Mouse (Mus musculus) thymus, postnatal 36 days (tissue): ENCODE measurements around the gene Rhcg.

ENCODE experiments used
- DNase-seq, 2 experiments: peaks; one replicate each; pipeline ENCODE4 v3.0.0; 2022; ENCODE audit warnings: mixed read lengths in 2 of 2

Gene Rhcg

DNA sequence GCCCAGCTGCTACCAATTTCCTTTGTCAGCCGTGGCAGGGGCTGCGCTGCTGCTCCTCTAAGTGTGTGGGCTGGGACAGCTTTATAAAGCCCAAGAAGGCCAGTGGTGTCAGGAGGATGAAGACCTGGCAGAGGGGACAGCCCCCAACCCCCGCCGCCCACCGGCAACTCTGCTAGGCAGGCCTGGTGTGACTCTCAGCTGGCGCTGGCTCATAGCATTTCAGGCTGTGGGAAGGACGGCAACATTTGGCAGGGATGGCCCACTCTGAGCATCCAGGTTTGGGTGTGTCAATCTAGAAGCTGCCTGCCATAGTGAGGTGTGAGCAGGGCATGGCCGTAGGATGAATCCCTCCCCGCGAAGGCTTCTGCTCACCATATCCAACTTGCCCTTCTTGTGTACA, 17.3 kb downstream of the Rhcg start:
- no peak for DNase-seq

DNA sequence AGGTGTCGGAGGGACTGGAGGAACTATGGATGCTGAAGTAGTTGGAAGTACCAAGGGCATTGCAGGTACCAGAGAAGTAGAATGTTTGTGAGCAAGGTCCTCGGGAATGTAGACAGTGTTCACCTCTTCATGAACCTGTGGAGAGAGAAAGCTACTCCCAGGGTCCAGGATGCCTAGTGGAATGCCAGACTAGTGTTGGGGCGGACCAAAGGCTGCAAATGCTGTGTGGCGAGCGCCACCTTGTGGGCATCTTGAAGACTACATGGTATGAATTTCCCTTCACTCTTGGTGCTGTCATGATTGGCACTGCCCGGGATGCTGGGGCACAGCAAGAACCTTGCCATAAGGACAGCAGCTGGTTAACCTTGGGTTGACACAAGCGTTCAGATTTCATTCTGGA, 22.6 kb downstream of the Rhcg start:
- DNase-seq, result peak; percentile 29 to 32

DNA sequence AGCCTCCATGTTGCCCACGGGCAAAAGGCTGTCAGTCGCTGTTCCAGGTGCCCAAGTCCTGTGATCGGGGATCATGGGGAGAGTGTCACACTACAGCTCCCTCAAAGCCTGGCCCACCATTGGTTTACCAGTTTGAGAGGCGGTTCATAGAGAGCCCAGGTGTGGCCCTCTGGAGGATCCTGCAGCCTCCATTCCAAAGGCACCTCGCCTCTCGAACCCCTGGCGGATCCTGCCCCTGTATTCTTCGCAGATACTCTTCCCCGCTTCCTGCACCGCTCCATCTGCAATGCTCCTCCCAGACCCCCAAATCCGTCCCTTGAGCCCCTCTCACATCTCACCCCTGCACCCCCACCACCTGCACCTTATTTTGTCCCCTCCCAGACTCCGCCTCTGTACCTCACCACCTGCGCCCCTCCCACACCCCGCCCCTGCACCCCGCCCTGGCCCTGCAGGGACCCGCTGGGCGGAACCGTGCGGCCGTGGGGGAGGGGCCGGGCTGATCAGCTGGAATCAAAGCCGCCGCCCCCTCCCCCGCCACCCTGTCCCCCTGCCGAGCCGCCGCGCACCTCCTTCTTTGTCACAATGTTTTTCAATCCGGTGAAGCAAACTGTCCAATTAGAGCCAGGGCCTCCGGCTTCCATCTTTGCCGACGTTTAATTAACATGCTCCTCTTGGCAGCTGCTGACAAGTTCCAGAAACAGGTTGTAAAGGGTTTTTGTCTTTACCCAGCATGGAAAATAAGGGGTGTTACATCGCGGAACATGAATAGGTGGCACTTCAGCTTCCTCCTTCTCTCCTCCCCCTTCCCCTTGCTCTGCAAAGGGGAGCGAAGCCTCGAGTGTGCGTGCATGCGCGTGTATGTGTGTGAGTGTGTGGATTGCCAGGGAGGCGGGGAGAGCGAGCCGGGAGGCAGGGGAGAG, 25.4 kb downstream of the Rhcg start:
- peak in 1 of 2 experiments; percentile 33 for DNase-seq

DNA sequence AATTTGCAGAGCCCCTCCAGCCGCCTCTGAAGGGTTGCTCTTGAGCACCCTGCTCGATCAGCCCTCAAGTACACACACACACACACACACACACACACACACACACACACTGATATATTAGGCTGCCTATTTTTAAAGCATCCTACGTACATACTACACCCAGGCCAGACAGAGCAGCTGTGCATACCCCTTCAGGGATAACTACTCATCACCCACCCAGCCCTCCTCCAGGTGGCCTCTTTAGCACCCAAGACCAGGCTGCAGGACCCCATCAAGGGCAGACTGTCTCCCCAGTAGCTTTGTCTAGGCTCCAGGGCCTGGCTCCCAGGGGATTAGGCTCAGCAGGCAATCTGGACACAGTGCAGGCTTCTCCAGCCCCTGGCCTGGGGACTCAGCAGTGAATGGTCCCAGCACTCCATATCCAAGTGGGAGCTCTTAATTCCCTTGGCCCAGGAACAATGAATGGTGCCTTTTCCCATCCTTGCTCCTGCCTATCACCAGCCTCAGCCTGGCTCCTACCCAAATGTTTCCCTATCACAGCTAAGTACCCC, 26.8 kb downstream of the Rhcg start:
- DNase-seq, result no peak

DNA sequence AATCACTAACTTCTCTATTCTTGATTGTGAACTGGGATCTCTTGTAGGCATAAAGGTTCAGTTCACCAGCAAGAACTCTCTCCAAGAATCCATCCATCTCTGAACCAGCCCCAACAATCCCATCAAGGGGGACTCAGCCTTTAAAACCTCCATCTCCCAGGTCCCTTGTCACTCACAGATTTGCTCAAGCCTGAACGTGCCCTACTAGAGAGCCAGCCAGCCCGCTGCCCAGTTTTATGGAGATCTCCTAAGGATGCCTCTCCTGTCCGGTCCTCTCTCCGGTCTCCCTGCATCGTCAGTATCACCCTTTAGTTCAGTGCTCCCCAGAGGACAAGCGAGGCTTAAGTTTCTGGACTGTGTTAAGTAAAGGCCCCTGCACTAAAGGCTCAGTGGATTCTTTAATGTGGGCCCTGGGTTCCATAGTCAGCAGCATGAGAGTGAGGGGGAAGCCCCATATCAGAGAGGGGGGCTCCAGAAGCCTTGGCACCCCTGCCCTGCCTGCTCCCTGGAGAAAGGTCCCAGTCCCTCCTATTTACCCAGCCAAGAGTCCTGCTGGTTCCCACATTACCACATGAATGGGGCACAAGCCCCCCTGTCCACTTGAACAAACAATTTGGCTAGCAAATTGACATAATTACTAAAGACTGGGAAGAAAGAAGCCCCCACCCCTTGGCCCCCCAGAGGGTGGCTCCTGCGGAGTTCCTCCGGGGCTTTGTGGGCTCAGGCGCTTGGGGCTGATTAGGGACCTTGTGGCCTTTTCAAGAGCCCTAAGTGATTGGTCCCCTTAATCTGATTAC, 27.5 kb downstream of the Rhcg start:
- DNase-seq, result no peak

DNA sequence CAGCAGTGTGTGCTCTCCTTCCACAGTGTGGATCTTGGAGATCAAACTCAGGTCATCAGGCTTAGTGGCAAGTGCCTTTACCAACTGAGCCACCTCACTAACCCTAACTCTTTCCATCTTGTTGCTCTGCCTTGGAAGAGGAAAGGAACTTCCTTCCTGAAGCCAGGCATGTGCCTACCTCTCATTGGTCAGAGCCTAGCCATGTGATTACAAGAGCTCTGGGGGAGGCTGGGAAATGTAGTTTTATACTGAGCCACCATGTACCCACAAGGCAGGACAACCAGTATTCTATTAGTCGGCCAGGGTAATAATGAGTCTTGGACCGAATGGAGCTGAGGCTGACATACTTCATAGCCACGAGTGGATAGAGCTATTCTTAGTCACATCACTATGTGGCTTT, 29.2 kb downstream of the Rhcg start:
- DNase-seq, result no peak

DNA sequence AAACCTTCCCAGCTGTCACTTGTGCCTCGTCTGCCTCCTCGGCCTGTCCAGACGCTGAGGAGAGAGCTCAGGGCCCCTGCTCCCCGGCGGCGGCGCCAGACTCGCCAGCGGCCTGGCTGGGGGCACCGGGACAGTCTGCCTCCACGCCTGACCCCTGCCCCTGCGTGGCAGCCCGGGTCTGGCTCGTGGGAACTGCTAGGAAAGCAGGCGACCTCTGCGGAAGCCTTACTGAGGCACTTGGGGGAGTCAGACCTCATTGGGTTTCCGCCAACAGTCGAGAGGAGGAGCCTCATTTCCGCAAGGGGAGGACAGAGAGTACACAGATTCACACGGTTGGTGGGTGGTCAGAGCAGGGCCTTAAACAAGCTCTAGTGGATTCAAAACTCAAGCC, 38.6 kb downstream of the Rhcg start:
- DNase-seq, result peak; percentile 20 to 25

DNA sequence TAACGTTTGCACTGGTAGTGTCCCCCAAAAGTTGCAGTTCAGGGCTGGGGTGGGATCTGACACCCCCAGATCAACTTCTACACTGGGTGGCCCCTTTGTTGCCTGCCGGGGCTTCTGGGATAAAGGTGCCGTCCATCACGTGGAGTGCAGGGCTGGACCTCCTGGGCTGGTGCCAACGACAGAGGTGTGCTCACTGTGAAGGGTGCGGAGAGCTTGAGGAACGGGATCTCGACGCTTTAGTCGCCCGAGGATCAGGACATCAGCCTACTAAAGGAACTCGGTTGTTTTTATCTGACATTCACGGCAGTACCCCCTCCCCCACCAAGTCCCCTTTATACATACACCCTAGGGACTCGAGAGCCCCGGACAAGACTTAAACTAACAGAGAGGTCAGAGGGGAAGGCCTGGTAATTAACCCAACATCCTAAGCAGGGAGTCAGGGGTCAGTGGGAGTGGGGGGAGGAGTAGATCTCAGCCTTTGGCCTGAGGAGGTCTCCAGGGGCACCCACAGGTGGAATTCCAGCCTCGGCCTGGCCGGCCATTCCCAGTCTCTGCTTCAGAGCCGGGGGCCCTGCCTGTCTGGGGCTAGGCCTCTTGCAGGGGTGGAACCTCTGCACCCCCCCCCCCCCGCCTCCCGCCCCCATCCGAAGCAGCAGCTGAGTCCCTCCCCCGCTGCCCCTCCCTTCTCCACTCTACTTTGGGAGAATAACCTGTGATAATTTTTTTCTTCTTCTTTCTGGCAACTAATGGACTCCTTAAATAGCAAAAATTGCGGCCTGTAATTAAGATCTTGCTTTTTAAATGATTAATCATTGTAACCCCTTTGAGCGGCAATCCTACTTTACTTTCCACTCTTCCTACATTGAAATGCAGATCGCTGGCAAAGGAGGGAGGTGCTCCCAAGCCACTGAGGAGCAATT, 39.3 kb downstream of the Rhcg start:
- no peak for DNase-seq

DNA sequence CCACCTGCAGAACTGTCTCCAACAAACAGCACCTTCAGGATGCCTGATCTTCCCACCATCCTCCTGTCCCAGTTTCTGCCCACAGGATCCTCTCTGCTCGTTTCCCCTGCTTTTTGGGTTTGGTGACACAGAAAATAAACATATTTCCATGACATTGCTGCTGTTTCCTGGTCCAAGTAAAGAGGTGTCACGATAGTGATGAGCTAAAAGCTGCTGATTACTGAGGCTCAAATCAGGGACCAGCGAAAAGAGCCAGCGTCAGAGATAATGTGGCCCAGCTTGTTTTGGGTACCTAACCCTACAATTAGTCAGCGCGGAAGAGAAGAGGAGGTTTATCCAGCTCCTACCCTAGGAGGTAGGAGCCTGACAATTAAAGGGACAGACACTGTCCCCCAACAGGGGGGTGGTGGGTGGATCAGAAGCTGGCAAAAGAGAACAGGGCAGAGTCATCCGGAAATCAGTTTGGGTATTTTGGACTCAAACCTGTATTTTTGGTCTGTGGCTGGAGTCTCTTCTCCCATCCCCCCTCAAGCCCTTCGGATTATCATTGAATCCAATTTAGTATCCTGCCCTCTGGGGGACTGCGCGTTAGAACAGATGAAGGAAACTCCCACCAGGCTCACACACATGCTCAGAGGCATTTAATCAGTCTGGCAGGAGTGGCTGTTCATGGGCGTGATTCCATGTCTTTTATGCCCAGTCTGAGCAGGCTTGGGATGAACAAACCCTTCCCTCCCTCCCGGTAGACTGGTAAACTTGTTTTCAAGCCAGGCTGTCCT, 40.2 kb downstream of the Rhcg start:
- no peak for DNase-seq

DNA sequence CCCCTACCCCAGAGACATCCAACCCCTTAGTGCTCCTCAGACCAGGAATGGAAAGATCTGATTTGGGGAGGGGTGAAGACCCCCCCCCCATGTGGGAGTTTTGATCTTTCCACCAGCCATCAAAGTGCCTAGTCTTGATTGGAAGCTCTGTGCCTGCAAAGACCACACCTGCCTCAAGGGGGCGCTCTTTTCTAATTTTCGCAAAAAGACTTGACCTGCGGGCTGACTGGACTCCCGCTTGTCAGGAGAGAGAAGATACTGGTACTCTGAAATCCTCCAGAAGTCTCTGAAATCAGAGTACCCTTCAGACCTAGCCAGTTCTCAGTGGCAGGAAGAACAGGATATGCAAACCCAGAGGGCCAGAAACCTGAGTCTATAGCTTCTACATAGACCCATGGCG, 40.8 kb downstream of the Rhcg start:
- peak; percentile 22 to 32 for DNase-seq

DNA sequence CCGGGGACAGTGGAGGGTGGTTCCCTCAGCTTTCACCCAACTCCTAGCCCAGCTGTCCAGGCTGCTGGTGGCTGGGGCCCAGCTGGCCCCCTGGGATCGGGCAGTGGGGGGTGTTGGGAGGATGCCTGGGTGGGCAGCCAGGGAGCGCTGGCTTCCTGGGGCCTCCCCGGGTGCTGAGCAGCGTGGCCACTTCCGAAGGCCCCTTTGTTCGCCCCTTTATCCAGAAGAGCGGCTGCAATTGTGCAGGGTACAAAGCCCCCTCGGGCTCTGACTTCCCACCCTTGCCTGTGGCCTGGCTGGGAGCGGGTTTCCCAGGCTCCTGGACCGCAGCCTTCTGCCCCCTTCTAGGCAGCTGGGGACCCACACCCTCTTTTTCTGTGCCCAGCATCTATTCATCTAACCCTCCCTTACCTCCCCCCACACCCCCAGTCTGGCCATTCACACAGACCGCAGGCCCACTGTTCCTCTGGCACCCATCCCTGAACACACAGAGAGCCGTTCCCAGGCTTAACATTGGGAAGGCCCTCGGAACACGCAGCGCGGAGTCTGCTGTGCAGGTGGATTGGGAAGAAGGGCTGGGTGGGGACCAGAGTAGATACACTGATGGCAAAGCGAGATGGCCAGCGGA, 45.2 kb downstream of the Rhcg start:
- no peak for DNase-seq

DNA sequence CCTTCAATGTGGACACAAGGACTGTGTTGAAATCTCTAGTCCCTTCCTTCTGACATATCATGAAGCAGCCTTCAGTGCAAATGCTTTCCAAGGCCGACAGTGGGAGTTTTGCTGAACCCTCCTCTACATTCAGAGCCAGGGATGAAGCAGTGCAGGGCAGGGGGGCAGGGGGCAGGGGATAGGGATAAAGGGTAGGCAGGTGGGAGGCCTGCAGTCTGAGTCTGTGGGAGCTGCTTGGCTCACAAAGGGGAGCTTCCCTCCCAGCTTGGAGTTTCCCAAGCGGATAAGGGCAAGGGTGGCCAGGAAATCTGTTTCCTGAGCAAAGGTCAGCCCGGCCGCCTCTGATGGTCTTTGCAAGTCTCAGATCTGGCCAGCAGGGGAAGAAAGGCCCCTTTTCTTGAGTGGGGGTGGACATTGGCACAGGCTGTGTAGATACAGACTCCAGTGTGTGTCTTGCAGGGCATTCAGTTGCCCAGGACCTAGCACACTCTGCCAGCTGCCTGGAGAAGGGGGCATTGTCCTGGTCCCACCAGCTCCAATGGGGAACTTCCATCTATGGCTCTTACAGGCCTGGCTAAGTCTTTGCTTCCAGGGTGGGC, 48.4 kb downstream of the Rhcg start:
- no peak for DNase-seq

DNA sequence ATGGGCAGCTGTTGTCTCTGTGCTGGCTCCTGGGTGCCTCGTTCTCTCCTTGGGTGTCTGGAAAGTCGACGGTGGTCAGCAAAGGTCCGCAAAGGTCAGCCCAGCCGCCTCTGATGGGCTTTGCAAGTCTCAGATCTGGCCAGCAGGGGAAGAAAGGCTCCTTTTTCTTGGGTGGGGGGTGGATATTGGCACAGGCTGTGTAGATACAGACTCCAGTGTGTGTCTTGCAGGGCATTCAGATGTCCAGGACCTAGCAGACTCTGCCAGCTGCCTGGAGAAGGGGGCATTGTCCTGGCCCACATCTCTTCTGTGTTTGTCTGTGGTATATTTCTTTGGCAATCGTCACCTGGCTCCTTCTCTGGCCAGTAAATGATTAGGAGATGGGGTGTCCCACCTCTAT, 49.2 kb downstream of the Rhcg start:
- DNase-seq, result no peak

DNA sequence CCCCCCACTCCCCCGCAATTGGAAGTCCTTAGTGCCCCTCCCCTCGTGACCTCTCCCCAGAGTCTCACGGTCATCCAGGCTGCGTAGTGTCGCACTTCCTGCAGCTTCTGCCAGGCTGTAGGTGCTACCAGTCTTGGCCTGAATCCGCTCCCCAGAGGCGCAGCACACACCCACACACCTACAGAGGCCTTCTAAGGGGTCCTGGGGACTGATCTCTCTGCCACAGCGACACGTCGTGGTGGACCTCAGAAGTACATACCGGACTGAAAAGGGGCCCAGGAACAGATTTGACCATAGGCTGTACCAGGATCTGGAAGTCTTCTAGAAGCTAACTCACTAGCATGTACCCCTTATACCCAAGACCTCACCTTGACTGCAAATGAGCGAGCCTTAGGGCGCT, 53.8 kb downstream of the Rhcg start:
- DNase-seq, result peak in 1 of 2 experiments; percentile 24

DNA sequence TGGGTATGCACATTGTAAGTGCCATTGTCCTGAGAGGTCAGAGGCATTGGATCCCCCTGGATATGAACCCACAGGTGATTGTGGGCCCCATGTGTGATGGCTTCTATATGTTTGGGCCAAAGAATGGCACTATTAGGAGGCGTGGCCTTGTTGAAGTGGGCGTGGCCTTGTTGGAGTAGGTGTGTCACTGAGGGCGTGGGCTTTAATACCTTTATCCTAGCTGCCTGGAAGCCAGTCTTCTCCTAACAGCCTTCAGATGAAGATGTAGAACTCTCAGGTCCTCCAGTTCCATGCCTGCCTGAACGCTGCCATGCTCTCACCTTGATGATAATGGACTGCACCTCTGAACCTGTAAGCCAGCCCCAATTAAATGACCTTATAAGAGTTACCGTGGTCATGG, 55.1 kb downstream of the Rhcg start:
- no peak for DNase-seq

DNA sequence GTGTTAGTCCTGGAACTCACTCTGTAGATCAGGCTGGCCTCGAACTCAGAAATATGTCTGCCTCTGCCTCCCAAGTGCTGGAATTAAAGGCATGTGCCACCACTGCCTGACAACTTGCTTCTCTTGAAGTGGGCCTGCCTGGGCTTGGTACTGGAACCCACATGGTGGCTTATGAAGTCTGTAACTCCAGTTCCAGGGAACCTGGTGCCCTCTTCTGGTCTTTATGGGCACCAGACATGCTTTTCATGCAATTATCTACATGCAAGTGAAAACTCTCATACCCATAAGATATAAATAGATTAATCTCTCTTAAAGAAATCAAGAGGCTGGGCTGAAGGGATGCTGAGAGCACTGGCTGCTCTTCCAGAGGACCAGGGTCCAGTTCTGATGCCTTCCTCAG, 58.8 kb downstream of the Rhcg start:
- no peak for DNase-seq

DNA sequence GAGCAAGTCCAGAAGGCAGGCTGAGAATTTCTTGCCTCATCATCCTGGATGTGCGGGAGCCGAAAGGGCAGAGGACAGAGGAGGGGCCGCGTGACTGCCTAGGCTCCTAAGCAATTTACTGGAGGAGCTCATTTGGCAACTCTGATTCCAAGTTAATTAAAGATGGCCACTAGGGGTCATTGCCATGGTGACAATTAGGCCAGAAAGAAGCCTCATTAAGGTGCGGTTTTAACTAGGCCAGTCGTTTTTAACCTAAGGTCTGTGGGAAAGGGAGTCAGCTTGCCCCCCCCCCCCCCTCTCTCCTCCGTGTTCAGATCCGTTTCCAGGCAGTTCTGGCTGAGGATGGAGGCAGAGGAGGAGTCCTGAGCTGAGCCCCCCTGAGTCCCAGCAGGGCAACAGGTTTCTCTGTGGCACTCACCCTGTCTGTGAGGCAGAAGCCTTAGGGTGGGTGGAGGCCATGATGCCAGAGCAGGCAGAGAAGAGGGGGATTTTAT, 59.7 kb downstream of the Rhcg start:
- no peak for DNase-seq

DNA sequence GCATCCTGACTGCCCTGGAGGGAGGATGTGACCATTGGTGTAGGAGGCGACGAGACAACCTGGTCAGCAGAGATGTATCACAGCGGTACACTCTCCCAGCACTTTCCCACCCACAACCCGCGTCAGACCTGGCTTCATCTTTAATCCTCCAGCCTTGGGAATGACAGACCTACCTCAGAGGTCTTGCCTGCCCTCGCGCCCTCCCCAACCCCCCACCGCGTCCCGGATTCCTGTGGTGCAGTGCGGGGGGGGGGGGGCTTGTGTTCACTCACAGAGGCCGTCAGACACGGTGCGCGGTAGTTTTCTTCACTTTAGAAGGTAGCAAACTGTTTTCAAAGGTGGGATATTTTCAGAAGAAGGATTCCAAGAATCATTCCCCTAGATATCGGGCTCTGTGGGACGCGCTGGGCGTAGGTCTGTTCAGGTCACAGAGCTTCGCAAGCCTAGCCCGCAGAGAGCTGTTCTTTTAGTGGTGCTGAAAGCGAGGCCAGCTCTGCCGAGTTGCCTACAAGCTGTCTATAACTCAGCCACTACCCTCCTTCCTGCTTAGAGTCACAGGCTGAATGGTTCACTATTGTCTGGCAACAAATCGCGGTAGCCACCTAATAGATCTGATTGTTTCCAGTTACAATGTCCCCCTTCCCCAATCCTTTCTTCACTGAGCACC, 62.0 kb downstream of the Rhcg start:
- no peak for DNase-seq

DNA sequence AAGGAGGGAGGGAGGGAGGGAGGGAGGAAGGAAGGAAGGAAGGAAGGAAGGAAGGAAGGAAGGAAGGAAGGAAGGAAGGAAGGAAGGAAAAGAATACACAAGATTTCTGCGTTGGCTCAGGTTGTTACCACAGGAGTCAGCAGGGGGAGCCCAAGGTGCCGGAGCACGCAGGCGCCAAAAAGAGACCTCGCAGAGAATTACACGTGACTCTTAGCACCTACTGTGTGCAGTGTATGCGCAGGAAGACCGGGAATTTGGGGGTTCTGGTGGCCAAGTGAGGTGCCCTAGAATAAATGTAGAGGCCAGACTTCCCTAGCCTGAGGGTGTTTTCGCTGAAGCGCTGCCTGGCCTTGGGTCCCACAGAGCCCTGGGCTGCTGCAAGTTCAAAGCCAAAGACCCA, 64.8 kb downstream of the Rhcg start:
- no peak for DNase-seq

DNA sequence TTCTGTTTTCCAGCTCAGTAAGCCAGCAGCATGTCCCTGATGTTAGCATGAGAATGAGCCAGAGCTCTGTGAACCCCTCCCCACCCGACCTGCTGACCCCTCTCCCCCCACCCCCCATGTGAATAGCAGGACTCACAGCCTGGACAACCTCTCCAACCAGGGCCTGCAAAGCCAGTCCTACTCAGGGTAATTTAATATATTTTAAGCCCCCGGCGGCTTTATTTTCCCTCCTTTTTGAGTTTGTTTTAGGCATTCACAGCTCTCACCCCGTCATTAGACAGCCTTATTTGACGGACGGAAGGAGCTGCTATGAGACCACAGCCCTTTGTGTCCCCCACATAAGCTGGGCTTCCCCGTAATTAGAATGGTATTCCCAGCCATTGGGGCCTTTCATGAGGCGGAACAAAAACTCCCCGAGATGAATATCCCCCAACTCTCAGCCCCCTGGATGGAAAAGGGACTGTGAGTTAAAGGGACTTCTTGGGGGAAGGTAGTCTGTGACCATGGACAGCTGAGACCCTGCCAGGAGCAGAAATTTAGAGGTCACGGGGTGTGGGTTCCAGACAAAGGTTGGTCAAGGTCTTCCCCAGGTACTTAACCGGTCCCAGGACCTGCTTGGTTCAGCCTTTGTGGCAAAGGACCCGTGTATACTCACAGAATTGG, 68.4 kb downstream of the Rhcg start:
- no peak for DNase-seq
